Mouse (Mus musculus): ENCODE data around the gene Gm43191.

Gene Gm43191

GRCm38 (mm10) chr3:116631459-116631858 lies 49.6 kb downstream of the Gm43191 start:
- DNase-seq (ENCODE audit: low read depth, low spot score), result no peak

DNA sequence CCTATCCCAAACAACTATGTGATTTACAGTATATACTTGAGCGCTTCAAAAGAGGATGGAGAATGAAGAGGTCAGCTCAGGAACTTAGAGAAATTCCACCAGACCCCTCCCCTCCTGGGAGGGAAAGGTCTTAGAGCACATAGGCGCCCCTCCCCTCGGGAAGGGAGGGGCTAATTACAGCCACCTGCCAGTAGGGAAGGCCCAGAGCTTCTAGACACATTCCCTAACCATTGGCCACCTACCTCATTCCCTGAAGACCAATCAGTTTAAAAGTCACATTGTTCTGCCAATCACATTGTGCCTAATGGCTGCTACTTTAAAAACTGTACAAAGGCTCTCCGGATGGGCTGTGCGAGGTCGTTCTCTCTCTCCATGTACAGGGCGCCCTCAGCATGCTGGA lies 58.4 kb downstream of the Gm43191 start:
- no peak for DNase-seq (ENCODE audit: low read depth, low spot score)

DNA sequence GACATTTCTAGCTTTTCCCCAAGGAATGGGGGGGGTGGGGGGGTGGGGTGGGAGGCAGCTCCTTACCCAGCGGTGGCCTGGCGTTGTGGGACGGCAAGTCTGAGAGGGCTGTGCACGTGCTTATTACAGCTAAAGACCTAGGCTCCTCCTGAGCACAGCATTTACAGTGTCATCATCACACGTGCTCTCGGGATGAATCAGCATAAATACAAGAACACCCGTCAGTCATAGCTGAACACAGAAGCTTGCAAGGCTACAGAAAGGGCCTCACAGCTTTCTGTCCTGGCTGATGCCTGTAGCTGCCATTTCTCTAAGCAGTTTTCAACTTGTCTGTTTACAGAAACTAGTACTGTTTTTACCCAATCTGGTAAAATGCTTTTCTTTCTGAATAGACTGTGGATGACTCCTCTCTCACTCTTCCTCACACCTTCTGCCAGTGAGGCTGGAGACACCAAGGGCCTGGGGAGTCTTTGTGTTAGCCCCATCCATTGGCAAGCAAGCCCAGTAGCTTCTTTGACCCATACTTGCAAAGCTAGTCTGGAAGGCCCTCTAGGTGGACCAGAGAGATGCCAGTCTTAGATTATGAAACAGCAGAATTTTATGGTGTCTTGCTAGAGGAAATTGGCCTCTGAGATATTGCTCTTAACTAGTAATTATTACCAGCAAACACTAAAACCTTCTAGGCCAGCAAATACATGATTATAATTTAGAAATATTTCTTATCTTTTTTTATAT lies 60.3 kb downstream of the Gm43191 start:
- DNase-seq (ENCODE audit: low read depth, low spot score), result no peak

DNA sequence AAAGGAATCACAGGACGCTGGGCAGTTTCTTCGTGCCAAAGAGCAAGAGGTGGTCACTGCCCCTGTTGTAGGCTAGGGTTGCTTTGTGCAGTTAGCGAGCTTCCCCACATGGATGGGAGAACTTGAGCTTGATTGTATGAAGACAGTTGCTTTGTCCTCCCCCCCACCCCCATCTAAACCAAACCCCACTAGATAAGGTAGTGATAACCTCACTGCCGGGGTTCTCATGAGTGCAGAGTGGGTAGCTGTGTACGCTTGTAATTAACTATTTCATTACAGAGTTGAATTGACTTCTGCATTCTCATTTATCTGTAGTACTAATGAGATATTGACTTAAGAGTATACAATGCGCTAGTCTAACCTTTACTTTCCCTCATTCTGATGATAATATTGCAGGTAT lies 62.2 kb downstream of the Gm43191 start:
- DNase-seq (ENCODE audit: low read depth, low spot score), result no peak

- no peak for DNase-seq (ENCODE audit: low read depth, low spot score)
Observed at GRCm38 (mm10) chr3:116615318-116616068, 65.6 kb downstream of the Gm43191 start.

- no peak for DNase-seq (ENCODE audit: low read depth, low spot score)
Observed at GRCm38 (mm10) chr3:116614295-116614892, 66.7 kb downstream of the Gm43191 start, which contains the start of gene Trmt13. Gene Trmt13, minus strand, starts transcription at chr3:116614587.

GRCm38 (mm10) chr3:116604570-116604969 lies 76.5 kb downstream of the Gm43191 start:
- DNase-seq (ENCODE audit: low read depth, low spot score), result no peak

DNA sequence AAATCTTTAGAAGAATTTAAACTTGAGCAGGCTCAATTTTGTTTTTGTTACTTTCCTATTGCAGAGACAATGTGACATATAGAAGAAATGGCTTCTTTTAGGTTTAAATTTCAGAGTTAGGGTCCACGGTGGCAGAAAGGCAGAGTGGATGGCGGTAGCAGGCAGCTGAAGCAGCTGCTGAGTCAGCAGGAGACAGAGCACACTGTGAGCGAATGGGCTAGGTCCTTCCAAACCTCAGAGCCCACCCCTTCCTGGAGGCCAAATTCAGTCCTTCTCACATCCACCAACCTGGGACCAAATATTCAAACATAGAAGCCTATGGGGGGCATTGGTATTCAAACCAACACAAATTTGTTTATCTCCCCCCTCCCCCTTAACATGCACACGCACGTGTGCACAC lies 79.3 kb downstream of the Gm43191 start:
- no peak for DNase-seq (ENCODE audit: low read depth, low spot score)

GRCm38 (mm10) chr3:116601005-116601404 lies 80.1 kb downstream of the Gm43191 start:
- DNase-seq (ENCODE audit: low read depth, low spot score), result no peak

GRCm38 (mm10) chr3:116599705-116600104 lies 81.4 kb downstream of the Gm43191 start:
- no peak for DNase-seq (ENCODE audit: low read depth, low spot score)

- no peak for DNase-seq (ENCODE audit: low read depth, low spot score)
Observed at GRCm38 (mm10) chr3:116595603-116595991, 85.5 kb downstream of the Gm43191 start.

DNA sequence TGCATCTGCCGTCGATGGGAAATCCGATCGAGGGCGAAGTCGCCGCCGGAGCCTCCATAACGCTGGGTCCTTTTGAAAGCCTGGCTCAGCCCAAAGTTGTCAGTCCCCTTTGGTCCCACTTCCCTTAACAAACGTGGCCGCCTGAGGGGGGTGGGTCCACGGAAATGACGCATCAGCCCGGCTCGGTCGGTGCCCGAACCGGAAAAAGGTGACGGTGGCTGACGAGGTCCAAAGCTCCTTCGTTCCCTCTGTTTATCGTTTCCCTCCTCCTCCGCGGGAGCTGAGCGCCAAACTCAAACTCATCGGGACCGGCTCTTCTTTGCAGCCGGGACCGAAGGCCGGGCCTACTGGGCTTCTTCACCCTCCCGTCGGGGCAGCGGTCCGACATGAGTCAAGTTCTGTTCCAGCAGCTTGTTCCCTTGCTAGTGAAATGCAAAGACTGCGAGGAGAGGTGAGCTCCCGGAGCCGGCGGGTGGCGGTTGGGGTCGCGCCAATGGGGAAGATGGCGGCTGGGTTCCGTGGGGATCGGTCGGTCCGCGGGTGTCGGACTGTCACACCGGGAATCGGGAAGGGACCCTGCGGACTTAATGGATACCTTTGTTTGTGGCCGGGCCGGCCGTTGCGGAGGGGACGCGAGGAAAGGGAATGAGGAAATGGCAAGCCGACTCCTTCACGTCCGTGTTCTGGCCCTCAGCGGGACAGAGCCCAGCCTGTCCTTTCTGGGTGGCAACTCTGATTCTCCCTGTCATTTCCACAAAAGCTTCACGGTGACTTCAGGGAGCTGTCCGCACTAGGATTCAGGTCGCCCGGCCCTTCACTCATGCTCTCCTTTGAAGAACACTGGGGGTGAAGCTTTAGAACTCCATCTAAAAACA lies 86.1 kb downstream of the Gm43191 start, which contains the start of gene Sass6:
Gene Sass6, plus strand, starts transcription at position 255 of the 875 bp plus-strand sequence.
- peak; percentile 98 for DNase-seq (ENCODE audit: low read depth, low spot score)

- DNase-seq (ENCODE audit: low read depth, low spot score), result no peak
Observed at GRCm38 (mm10) chr3:116594076-116594727, 86.9 kb downstream of the Gm43191 start.

Measured in 3T3-L1 (cell line).